Mouse (Mus musculus): Measurements from ENCODE around the gene Hist1h3f.
"Not testable (repeated sequence)": the region's sequence is repeated elsewhere in the genome, so short reads cannot be mapped to it uniquely, and the experiment has no call there.

Hist1h3f gene

DNA sequence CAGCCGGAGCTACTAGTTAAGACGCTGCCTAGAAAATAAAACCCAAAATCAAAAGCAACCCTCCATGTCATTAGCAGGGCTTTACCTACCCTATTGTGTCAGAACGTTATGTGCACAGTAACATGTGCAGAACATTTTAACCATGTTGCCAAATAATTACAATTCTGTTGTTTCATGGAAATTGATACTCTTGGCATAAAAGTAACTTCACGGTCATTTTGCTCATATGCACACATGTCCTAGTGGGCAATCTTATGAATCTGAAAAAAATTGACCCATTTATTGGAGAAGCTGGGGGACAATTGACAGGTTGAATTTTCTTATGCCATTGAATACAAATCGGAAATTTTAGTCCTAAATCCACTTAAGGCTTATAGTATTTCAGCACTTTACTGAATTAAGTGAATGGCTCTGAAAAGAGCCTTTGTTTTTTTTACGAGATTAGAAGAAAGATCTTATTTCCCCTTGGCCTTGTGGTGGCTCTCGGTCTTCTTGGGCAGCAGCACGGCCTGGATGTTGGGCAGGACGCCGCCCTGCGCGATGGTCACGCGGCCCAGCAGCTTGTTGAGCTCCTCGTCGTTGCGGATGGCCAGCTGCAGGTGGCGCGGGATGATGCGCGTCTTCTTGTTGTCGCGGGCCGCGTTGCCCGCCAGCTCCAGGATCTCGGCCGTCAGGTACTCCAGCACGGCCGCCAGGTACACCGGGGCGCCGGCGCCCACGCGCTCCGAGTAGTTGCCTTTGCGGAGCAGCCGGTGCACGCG, 26.6 kb downstream of the Hist1h3f start:
- not testable (repeated sequence) for DNase-seq

DNA sequence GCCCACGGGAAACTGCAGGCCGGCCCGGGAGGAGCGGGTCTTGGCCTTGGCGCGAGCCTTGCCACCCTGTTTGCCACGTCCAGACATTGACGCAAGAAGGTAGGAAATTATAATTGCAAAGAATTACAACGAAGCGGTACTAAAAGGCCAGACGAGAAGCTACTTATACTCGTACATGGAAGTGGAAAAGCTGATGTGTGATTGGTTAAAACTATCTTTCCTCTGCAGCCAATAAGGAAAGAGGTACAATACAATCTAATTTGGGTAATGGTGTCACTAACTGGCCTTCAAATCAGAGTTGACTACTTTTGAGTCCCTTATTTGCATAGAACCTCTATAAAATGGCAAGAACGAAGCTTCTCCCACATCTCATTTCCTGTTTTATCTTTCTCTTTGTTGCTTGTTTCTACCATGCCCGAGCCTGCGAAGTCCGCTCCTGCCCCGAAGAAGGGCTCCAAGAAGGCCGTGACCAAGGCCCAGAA, 27.2 kb downstream of the Hist1h3f start, which contains the start of the genes Hist1h2ae and Hist1h2bg:
Gene Hist1h2ae (minus strand): TSS at position 199 of the 482 bp plus-strand sequence.
Gene Hist1h2bg (plus strand): TSS at position 375 of the 482 bp plus-strand sequence.
- peak; percentile 79 for DNase-seq

DNA sequence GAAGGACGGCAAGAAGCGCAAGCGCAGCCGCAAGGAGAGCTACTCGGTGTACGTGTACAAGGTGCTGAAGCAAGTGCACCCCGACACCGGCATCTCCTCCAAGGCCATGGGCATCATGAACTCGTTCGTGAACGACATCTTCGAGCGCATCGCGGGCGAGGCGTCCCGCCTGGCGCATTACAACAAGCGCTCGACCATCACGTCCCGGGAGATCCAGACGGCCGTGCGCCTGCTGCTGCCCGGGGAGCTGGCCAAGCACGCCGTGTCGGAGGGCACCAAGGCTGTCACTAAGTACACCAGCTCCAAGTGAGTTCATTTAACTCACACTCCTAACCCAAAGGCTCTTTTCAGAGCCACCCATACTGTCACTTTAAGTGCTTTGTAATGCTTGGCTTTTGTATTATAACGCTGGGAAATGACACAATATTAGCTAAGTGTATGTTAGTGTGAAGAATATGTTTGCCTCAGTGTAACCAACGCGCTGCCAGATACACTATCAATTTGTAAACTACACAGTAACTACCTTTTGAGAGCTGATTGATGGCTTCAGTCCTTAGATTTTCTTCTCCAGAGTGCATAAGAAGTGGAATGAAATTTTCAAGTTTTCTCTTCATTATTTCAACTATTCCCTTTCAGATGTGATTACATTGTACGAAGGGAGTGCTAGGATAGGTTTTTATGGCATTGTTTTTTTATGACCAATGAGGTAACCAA, 27.8 kb downstream of the Hist1h3f start:
- peak; percentile 30 for DNase-seq

DNA sequence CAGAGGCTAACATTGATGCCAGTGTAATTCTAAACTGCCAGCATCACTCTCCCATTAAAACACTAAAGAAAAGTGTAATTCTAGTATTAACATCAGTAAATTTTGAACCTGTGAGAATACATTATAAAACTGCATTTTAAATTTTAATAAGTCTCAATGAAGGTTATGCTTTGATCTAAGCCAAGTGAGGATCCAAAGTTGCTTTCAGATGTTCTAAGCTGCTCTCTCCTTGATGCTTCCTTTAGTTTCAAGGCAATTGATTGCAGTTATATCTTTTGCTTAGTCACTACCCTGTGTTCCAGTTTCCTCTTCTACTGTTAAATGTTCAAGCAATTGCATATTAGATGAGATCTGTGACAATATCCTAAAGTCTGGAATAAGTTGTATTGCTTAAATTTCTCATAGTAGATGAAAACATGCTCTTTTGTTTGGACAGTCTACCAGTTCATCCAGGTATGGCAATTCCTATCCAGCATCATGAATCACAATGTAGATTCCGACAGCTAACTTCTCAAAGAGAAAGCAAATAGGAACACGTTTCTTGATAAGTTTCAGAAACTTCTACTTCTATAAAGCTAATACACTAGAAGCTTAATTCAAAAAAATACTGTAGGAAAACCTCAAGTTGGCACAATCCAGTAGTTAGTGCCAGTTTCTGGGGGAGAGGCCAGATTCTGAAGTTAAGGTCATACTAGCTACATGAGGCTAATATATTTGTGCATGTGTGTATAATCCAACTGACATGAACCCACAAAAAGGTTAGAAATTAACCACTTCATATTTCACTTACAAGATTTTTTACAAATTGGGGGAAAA, 28.6 kb downstream of the Hist1h3f start:
- no peak for DNase-seq

DNA sequence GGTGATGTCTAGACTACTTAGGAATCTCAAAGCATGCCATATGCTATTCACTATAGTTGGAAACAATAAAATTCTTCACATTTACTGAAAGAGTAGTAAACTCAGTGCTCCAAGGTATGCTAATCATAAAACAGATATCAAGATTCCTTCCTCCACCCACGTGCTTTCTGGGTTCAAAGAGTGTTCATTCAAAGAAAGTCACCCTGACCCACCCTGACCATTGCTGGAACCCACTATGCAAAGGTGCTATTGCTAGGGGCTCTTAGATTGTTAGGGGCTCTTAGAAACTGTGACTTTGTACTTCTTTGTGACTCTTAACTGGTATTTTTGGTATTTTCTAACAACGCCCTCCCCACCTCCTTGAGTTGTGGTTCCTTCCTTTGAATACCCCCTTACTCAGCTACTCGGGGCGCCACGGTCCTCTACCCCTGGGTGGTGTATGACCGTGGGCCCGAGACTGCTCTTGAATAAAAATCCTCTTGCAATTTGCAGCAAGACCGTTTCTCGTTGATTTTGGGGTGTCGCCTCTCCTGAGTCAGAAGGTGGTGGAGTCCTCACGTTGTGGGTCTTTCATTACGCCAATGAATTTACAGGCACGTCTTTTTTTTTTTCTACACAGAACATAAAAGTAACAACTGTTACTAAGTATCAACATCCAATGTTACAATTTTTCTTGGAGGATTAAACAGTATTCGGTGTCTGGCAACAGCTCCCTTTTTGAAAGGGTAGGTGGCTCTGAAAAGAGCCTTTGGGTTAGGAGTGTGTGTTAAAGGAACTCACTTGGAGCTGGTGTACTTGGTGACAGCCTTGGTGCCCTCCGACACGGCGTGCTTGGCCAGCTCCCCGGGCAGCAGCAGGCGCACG, 29.4 kb downstream of the Hist1h3f start:
- peak; percentile 49 for DNase-seq

DNA sequence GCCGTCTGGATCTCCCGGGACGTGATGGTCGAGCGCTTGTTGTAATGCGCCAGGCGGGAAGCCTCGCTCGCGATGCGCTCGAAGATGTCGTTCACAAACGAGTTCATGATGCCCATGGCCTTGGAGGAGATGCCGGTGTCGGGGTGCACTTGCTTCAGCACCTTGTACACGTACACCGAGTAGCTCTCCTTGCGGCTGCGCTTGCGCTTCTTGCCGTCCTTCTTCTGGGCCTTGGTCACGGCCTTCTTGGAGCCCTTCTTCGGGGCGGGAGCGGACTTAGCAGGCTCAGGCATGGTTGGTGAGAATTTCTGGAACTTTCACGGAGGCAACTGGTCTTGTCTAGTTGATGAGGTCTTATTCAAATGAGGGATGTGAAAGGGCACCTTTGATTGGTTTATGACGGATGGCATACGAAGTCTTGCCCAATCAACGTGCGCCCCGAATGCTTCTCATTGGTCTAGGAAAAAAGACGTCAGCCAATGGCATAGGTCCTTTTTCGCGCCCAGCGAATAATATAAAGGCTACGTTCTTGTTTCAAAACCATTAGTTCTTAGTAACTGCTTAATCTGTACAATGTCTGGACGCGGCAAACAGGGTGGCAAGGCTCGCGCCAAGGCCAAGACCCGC, 30.2 kb downstream of the Hist1h3f start, which contains the start of the genes Hist1h2bf and Hist1h2ad:
Gene Hist1h2bf (minus strand): TSS at position 299 of the 627 bp plus-strand sequence.
Gene Hist1h2ad (plus strand): TSS at position 484 of the 627 bp plus-strand sequence.
- DNase-seq, result peak; percentile 85

DNA sequence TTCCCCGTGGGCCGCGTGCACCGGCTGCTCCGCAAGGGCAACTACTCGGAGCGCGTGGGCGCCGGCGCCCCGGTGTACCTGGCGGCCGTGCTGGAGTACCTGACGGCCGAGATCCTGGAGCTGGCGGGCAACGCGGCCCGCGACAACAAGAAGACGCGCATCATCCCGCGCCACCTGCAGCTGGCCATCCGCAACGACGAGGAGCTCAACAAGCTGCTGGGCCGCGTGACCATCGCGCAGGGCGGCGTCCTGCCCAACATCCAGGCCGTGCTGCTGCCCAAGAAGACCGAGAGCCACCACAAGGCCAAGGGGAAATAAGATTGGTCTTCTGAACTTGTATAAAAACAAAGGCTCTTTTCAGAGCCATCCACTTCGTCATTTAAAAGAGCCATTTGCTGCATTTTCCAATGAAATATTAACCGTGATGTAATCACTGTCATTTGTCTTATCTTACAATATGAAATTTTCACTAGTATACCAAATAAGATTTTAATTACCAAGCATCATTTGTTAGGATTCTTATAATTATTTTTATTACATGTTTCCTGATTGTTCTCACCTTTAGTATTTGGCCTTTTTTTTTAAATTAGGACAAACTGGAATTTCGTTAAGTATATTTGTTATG, 30.8 kb downstream of the Hist1h3f start:
- not testable (repeated sequence) for DNase-seq

DNA sequence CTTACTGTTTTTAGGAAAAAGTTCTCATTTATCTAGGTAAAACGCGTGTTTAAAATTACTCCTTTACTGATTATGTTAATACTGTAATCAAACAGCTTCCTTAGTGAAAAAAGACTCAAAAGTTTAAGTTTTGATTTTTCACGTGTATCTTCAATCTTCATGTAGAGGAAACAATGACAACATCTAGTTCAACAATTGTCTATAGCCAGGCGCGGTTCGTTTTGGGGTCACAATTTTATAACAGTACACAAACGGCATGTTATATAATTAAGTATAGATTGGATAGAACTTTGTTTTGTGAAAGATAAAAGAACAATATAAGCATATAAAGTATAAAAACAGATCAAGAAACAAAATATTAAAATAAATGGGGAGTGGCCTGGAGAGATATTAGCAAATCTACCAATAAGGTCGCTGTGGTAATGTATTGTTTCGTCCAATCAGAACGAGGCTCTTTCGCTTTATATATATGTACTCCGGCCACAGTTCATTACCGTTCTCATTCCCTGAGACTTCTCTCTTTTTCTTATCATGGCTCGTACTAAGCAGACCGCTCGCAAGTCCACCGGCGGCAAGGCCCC, 31.5 kb downstream of the Hist1h3f start, which contains the start of gene Hist1h3d:
Gene Hist1h3d (plus strand): TSS at position 493 of the 581 bp plus-strand sequence.
- peak; percentile 40 for DNase-seq

DNA sequence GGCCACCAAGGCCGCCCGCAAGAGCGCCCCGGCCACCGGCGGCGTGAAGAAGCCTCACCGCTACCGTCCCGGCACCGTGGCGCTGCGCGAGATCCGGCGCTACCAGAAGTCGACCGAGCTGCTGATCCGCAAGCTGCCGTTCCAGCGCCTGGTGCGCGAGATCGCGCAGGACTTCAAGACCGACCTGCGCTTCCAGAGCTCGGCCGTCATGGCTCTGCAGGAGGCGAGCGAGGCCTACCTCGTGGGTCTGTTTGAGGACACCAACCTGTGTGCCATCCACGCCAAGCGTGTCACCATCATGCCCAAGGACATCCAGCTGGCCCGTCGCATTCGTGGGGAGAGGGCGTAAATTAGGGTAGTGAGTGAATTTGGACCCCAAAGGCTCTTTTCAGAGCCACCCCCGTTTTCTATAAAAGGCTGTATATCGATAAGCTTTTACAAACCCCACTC, 32.0 kb downstream of the Hist1h3f start:
- DNase-seq, result peak; percentile 41

DNA sequence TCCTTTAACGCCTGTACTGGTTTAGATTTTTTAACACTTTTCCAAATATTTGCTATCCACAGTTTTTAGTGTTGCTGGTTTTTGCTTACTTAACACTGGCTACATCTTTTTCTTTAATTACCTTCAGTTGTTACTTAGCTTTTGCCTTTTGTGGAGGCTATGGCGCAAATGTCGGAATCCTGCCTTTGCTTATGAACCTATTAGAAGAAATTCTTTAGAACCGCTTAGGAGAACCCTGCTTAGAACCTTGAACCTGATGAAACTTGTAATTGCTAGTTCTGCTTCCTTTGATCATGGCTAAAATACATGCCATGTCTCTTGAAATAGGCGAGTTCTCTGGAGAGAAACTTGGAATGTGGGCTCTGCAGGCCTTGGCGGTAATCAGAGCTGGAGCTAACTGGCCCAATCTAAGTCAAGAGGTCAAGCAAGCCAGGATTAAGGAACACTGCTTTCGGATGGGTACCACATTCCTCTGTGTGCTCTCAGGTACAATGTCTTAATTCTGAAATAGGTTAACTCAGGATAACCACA, 32.6 kb downstream of the Hist1h3f start:
- no peak for DNase-seq

DNA sequence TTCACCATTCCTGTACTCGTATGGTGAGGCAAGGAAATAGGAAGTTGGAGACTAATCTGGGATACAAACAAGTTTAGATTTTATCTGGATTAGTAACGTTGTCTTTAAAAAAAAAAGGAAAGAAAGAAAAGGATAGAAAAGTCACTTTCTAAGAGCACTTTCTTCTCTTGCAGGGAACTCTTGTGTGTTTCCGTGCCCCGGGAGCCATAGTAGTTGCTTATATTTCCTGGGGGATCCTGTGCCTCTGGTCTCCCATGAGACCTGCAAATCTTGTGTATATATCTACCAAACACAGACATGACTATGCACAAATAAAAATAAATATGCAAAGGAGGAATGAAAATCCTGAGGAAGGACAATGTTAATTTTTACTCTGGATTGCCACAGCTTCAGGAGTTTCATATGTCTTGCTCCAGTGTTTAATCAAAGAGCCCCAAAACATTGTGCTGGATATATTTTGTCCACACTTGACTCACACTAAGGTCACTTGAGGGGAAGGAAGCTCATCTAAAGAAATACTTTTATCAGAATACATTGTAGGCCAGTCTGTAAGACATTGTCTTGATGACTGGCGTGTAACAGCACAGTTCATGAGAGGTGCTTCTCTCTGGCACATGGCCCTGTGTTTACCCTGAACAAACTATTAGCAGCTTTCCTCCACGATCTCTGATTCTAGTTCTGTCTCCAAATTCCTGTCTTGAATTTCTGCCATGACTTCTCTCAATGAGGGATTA, 33.2 kb downstream of the Hist1h3f start:
- DNase-seq, result no peak

DNA sequence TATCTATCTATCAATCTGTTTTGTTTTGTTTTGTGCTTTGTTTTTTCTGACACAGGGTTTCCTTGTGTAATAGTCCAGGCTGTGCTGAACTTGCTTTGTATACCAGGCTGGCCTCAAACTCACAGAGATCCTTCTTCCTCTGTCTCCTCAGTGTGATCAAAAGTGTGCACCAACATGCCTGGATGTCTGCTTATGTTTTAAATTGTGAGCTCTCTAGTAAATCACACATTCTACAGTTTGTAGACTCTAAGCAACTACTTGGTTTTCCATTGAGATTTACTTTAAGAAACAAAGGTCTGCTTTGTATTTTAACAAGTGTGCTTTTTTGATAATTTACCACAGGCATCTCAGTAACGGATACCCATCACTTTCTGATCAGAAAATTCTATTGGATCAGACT, 34.0 kb downstream of the Hist1h3f start:
- DNase-seq, result no peak

DNA sequence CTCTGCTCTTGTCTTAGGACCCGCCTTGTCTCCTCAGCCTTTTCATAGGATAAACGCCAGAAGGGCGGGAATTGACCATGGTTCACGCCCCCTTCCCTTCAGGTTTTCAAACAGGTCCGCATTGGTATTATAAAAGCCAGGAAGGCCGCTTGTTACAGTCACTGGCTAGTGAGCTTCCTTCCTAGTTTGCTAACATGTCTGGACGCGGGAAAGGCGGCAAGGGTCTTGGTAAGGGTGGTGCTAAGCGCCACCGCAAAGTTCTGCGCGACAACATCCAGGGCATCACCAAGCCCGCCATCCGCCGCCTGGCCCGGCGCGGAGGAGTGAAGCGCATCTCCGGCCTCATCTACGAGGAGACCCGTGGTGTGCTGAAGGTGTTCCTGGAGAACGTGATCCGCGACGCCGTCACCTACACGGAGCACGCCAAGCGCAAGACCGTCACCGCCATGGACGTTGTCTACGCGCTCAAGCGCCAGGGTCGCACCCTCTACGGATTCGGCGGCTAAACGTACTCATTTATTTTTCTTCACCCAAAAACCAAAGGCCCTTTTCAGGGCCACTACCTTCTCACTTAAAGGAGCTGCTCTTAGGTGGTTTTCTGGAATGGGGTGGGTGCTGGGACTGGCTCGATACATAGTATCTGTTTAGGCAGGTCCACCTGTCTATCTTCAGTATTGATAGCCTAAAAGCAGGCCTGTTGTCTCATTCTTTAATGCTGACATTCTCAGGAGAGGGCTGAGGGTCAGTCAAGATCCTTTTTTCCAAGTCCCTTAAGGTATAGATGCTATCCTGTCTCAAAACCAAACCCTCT, 37.8 kb downstream of the Hist1h3f start, which contains the start of gene Hist1h4d:
Gene Hist1h4d (plus strand): TSS at position 191 of the 811 bp plus-strand sequence.
- peak; percentile 91 for DNase-seq

DNA sequence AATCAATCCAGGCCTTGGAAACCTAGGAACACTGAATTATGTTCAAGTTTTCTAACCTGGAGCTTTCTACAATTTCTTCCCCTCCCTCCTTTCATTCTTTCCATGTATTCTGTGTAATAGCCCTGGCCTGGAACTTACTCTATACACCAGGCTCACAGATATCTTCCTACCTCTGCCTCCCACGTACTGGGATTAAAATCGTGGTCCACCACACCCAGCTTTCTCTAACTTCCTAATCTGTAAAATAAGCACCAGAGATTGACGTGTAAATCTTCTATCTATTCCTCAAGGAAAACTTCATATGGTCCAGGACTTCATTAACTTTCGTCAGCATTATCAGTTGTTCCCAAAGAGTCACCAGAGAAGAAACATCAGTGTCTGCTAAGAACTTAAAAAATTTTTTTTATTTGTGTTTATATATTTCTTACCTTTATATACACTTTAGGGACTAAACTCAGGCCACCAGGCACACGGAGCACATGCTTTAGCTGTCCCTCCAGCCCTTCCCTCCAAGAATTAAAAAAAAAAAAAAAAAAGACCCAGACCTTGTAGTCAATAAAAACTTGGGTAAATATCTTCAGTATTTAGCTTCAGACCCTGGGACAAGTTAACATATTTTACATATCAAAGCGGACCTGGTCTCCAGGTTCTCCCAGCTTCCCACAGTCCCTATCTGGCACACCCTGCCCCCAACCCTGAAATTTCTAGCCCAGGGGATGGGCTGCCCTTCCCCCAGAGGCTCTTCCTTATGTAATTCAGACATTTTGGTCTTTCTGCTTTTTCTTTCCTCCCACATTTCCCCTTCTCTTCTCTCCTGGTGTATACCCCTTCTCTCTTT, 38.6 kb downstream of the Hist1h3f start:
- peak; percentile 26 for DNase-seq

DNA sequence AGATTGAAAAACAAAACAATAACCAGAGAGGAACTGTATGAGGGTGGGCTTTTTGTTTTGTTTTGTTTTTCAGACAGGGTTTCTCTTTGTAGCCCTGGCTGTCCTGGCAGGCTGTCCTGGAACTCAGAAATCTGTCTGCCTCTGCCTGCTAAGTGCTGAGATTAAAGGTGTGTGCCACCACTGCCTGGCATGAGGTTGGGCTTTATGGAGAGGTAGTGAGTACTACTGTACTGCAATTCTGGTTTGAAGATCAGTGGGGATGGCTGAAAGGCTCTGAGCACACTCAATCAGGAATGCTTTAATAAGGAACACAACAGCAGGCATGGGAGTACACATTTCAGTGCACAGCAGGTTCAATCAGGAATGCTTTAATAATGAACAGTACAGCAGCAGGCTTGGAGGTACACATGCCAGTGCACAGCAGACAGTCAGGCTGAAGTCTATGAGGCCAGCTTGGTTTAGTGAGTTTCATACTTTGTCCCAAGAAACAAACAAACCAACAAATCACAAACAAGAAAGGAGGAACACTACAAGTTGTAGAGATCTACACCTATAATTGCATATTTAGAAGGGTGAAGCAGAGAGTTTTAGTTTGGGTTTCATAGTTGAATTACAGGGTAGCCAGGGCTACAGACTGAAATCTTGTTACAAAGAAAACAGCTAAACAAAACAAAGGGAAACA, 39.7 kb downstream of the Hist1h3f start:
- peak; percentile 24 for DNase-seq

DNA sequence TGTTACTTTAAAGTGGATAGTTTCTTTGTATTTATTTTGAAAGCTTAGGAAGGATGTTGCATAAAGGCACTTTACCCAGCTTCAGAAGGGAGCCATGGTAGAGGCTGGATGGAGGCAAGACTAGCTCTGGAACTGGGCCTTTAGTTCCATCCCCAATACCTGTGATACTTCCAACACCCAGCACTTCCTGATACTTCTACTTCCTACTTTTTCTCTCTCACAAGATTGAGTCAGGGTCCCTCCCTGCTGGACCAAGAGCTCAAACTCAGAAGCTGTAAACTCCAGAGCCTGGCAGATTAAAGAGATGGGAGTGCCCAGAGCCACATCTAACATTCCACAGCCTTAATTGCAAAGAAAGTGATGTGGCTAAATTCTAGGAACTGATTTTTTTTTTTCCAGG, 40.5 kb downstream of the Hist1h3f start:
- peak; percentile 30 for DNase-seq

DNA sequence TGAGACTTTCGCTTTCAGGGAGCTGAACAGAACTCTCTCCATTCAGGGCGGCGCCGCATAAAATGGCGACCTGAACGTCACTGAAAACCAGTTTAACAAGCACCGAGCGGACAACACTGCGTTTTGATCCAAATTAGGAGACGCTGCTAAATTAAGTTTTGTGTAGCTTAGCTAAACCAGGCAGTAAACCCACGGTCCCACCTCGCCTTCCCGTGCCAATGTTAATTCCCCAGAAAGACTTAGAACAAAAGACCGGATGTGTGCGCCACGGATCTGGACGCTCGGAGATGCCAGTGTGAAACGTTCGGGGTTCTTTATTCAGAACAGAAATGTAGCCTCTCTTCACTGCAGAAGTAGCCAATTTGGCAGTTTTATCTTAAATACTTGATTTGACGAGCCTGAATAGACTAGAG, 41.2 kb downstream of the Hist1h3f start:
- peak; percentile 81 for DNase-seq
